Mouse (Mus musculus): ENCODE measurements at regions not wholly inside any gene's neighbourhood (a gene's known extent, or its start where the extent isn't known, plus 50 kb on each side); places are given as distances from the start of the nearest gene placed in this dataset.

DNA sequence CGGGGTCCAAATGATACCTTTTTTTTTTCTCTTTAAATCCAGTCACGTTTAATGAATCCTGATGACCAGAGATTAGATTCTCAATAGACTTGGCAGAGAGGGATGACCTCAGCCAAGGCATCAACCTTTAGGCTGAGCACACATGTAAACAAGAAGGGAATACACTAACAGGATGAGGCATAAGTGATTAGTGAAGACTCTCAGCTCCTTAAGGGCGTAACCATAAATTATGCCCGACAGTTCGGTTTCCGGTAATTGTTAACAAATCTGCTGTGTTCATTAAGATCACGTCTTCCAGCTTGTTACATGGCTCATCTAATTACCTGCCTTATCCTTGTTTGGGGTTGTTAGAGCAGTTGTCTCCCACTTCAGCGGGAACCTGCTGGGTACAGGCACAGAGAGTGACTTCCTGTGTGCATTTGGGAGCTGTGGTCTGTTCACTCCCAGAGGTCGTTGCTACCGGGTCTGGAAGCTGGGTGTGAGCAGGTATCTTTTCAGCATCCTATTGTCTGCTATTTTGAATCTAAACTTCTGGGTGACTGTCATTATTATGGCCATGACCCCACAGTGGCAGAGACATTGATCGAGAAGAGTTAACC, 265.1 kb downstream of the Mpdz start:
- H3K9ac ChIP-seq (ENCODE audit: low read depth, low read length, severe bottlenecking), result no peak overlapping the region
- ATAC-seq (ENCODE audit: low FRiP score, low read depth), result no peak
- no peaks in the 10 kb centered on the region for H3K36me3 ChIP-seq (ENCODE audit: control insufficient read depth, insufficient read depth, low read length)

DNA sequence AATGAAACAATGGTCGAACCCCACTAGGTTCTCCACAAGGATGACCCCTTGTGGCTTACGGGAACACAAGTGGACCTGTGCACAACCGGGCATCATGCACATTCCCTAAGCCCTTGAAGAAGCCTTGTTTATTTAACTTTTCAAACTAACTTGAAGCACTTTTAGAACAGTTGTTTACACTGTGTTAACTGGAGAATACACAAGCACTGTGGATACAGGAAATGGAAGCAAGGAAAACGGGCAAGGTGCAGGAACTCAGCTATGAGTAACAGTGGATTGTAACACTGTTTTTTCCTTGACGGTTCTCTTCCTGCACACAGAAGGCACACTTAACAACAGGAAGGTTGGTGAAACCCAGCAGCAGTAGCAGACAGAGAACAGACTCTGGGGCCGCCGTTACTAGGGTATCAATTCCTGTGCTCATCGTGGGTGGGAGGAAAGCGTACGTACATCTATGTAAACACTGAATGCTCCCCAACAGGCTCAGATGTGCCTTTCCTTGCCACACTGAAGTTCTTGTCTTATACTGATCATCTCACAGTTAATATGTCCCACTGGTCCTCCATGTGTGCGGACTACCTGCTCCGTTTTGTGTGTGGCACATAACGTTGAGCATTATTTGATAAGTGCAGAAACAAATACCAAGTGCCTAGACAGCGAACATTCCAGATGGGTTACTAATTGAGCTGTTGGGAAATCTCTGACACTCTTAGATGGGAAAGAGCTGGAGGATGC, 264.4 kb downstream of the Mpdz start:
- no peak for TF ChIP-seq POLR2A (IDR thresholded peaks at IDR 0.05; ENCODE audit: borderline replicate concordance, extremely low read depth, insufficient read depth, insufficient read length)
- Histone ChIP-seq H3K9ac (ENCODE audit: low read depth, low read length, severe bottlenecking) (no peak overlapping the region), H3K4me2 (replicated peaks; ENCODE audit: low read depth, low read length, severe bottlenecking) (no peak overlapping the region), H3K4me3 (replicated peaks; ENCODE audit: low read length) (no peak overlapping the region), H3K27ac (replicated peaks; ENCODE audit: low read depth, low read length) (no peak overlapping the region), H3K4me1 (ENCODE audit: control insufficient read depth, insufficient read depth, low read length) (no peaks in the 10 kb centered on the region; the same call in 1 of the 2 replicates), H3K9me3 (ENCODE audit: control insufficient read depth, low read length) (no peaks in the 10 kb centered on the region), H3K36me3 (ENCODE audit: control insufficient read depth, insufficient read depth, low read length) (no peaks in the 10 kb centered on the region), H3K27me3 (ENCODE audit: control insufficient read depth, insufficient read depth, low read length) (no peaks in the 10 kb centered on the region)
- 75% methylated on average over 14 of the region's 14 CpGs for WGBS
- DNase-seq (ENCODE audit: low spot score) (no peak), ATAC-seq (ENCODE audit: low FRiP score, low read depth) (no peak)

More for the DNA sequence above, 265.1 kb downstream of the Mpdz start:
- 48% methylated on average over 11 of the region's 11 CpGs for WGBS
- Histone ChIP-seq H3K9me3 (ENCODE audit: control insufficient read depth, low read length) (no peaks in the 10 kb centered on the region), H3K27me3 (ENCODE audit: control insufficient read depth, insufficient read depth, low read length) (no peaks in the 10 kb centered on the region), H3K4me1 (ENCODE audit: control insufficient read depth, insufficient read depth, low read length) (no peaks in the 10 kb centered on the region; the same call in 1 of the 2 replicates), H3K27ac (replicated peaks; ENCODE audit: low read depth, low read length) (no peak overlapping the region), H3K4me2 (replicated peaks; ENCODE audit: low read depth, low read length, severe bottlenecking) (no peak overlapping the region), H3K4me3 (replicated peaks; ENCODE audit: low read length) (no peak overlapping the region)
- TF ChIP-seq POLR2A (IDR thresholded peaks at IDR 0.05; ENCODE audit: borderline replicate concordance, extremely low read depth, insufficient read depth, insufficient read length), result no peak
- DNase-seq (ENCODE audit: low spot score), result no peak

DNA sequence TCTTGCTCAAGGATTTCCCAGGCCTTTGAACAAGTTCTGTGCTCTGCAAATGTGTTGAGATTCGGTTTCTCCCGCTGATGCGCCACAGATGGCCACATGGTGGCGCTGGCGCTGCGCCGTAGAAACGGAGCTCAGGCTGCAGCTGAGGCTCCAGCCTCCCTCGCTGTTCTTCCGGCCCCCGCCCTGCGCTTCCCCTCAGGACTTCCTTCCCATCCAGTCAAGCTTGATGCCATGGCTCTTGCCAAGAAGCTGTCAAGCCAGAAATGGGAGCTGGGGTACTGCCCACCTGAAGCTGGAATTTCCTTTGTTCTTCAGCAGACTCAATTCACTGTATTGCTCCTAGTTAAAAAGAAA, 263.9 kb downstream of the Mpdz start:
- peak; percentile 83 for ATAC-seq (ENCODE audit: low FRiP score, low read depth)
- peak; percentile 86 for DNase-seq (ENCODE audit: low spot score)
- no peak overlapping the region for H3K4me2 ChIP-seq (replicated peaks; ENCODE audit: low read depth, low read length, severe bottlenecking)
- no peaks in the 10 kb centered on the region for H3K27me3 ChIP-seq (ENCODE audit: control insufficient read depth, insufficient read depth, low read length)
- no peaks in the 10 kb centered on the region; the same call in 1 of the 2 replicates for H3K4me1 ChIP-seq (ENCODE audit: control insufficient read depth, insufficient read depth, low read length)
- H3K4me3 ChIP-seq (replicated peaks; ENCODE audit: low read length), result no peak overlapping the region
- 0 out of 2 replicates have a peak overlapping the region, but pooled peaks have one; percentile 52 for H3K27ac ChIP-seq (replicated peaks; ENCODE audit: low read depth, low read length)
- TF ChIP-seq POLR2A (IDR thresholded peaks at IDR 0.05; ENCODE audit: borderline replicate concordance, extremely low read depth, insufficient read depth, insufficient read length), result no peak
- H3K9ac ChIP-seq (ENCODE audit: low read depth, low read length, severe bottlenecking), result no peak overlapping the region
- no peaks in the 10 kb centered on the region for H3K9me3 ChIP-seq (ENCODE audit: control insufficient read depth, low read length)
- WGBS, result 0% methylated on average over 12 of the region's 12 CpGs
- no peaks in the 10 kb centered on the region for H3K36me3 ChIP-seq (ENCODE audit: control insufficient read depth, insufficient read depth, low read length)

DNA sequence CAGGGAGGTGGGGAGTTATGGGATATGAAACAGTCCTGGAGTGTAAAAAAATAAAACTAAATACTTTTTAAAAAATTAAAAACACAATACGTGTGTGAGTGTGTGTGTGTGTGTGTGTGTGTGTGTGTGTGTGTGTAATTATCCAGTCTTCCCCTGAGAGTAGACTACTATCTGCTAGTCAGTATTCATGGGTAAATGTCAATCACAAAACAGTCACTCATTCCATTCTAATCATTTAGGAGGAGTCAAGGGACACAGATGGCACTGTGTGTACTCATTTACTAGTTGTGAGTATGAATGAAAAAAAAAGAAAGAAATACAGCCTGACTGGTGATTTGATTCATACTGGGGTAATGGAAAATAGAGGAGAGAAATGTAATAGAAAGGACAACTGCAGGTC, 226.5 kb downstream of the Mpdz start:
- Histone ChIP-seq H3K4me1 (ENCODE audit: control insufficient read depth, insufficient read depth, low read length) (0 out of 2 replicates have a peak, but pooled peaks cover 3% of the 10 kb centered on the region), H3K4me2 (replicated peaks; ENCODE audit: low read depth, low read length, severe bottlenecking) (no peak overlapping the region), H3K9ac (ENCODE audit: low read depth, low read length, severe bottlenecking) (no peak overlapping the region), H3K27me3 (ENCODE audit: control insufficient read depth, insufficient read depth, low read length) (no peaks in the 10 kb centered on the region), H3K9me3 (ENCODE audit: control insufficient read depth, low read length) (no peaks in the 10 kb centered on the region), H3K4me3 (replicated peaks; ENCODE audit: low read length) (no peak overlapping the region), H3K36me3 (ENCODE audit: control insufficient read depth, insufficient read depth, low read length) (no peaks in the 10 kb centered on the region), H3K27ac (replicated peaks; ENCODE audit: low read depth, low read length) (no peak overlapping the region)
- WGBS, result 94% methylated on average over 1 of the region's 1 CpGs
- ATAC-seq (ENCODE audit: low FRiP score, low read depth), result no peak
- no peak for TF ChIP-seq POLR2A (IDR thresholded peaks at IDR 0.05; ENCODE audit: borderline replicate concordance, extremely low read depth, insufficient read depth, insufficient read length)
- DNase-seq (ENCODE audit: low spot score), result no peak

DNA sequence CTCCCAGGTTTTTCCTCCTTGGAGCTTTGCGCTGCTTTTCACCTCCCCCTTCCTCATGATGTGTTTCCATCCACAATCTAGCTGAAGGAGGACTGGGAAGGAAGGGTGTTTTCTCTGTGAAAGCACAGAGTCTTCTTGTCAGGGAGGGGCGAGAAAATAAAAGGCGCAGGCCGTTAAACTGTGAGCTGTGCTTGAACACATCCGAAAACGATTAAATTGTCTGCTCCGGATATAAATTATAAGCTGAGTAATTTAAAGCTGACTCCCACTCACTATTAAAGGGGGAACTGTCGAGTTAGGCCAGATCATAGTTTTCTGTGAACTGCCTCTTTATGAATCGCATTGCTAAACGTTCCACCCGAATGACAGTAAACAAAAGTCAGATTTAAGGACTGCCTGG, 224.6 kb downstream of the Mpdz start:
- no peak for TF ChIP-seq POLR2A (IDR thresholded peaks at IDR 0.05; ENCODE audit: borderline replicate concordance, extremely low read depth, insufficient read depth, insufficient read length)
- H3K27me3 ChIP-seq (ENCODE audit: control insufficient read depth, insufficient read depth, low read length), result no peaks in the 10 kb centered on the region
- no peaks in the 10 kb centered on the region for H3K36me3 ChIP-seq (ENCODE audit: control insufficient read depth, insufficient read depth, low read length)
- H3K4me1 ChIP-seq (ENCODE audit: control insufficient read depth, insufficient read depth, low read length), result peaks cover 9% of the 10 kb centered on the region; the same call in 1 of the 2 replicates
- peak overlapping the region; percentile 13; the same call in 1 of the 2 replicates for H3K9ac ChIP-seq (ENCODE audit: low read depth, low read length, severe bottlenecking)
- no peak overlapping the region for H3K27ac ChIP-seq (replicated peaks; ENCODE audit: low read depth, low read length)
- WGBS, result 13% methylated on average over 11 of the region's 11 CpGs
- no peak for ATAC-seq (ENCODE audit: low FRiP score, low read depth)
- H3K4me2 ChIP-seq (replicated peaks; ENCODE audit: low read depth, low read length, severe bottlenecking), result no peak overlapping the region
- no peak overlapping the region for H3K4me3 ChIP-seq (replicated peaks; ENCODE audit: low read length)
- DNase-seq (ENCODE audit: low spot score), result peak; percentile 12
- no peaks in the 10 kb centered on the region for H3K9me3 ChIP-seq (ENCODE audit: control insufficient read depth, low read length)

All from limb, embryonic 14.5 days (tissue).